Mouse (Mus musculus): Measurements from ENCODE around the gene Fggy. TPM values are rescaled to one million over a fixed set of nuclear protein-coding genes. Genes with fewer than 3 reads are reported as not detected.

Fggy gene
- 11.1 and 12.0 TPM in 2 replicates for polyA plus RNA-seq (2012; rRNA removed)

GRCm38 (mm10) chr4:95557333-95557956 lies at the start of gene Fggy:
Gene Fggy, plus strand, starts transcription at chr4:95557507.

GRCm38 (mm10) chr4:95966928-95967724 lies 409.8 kb downstream of the Fggy start, which contains the start of gene Hook1:
Gene Hook1, plus strand, starts transcription at chr4:95967240.

